Mouse (Mus musculus): ENCODE results near the gene Sdk1. TPM values are rescaled to one million over a fixed set of nuclear protein-coding genes. Genes with fewer than 3 reads are reported as not detected.

Gene Sdk1
- polyA plus RNA-seq, 1 experiment from 2014 or later = 1.7 TPM

GRCm38 (mm10) chr5:141311801-141312200 is 70.5 kb downstream of the Sdk1 start:
- Histone ChIP-seq H3K4me1 (ENCODE audit: control insufficient read depth, insufficient read depth, low read length) (no peaks in the 10 kb centered on the region), H3K9me3 (ENCODE audit: control insufficient read depth, low read length) (no peaks in the 10 kb centered on the region), H3K36me3 (ENCODE audit: control insufficient read depth, insufficient read depth, low read length) (no peaks in the 10 kb centered on the region), H3K4me3 (ENCODE audit: low read length) (no peak overlapping the region), H3K9ac (ENCODE audit: low read depth, low read length) (no peak overlapping the region), H3K27ac (ENCODE audit: low read length) (no peak overlapping the region), H3K27me3 (replicated peaks; ENCODE audit: control insufficient read depth, insufficient read depth, low read length) (no peaks in the 10 kb centered on the region), H3K4me2 (ENCODE audit: low read depth, low read length) (no peak overlapping the region)
- whole genome bisulfite sequencing = 53% methylated on average over 2 of the region's 2 CpGs
- ATAC-seq = no peak

- Histone ChIP-seq H3K9ac (ENCODE audit: low read depth, low read length) (no peak overlapping the region), H3K36me3 (ENCODE audit: control insufficient read depth, insufficient read depth, low read length) (no peaks in the 10 kb centered on the region), H3K27me3 (replicated peaks; ENCODE audit: control insufficient read depth, insufficient read depth, low read length) (no peaks in the 10 kb centered on the region), H3K4me2 (ENCODE audit: low read depth, low read length) (no peak overlapping the region), H3K4me1 (ENCODE audit: control insufficient read depth, insufficient read depth, low read length) (no peaks in the 10 kb centered on the region), H3K9me3 (ENCODE audit: control insufficient read depth, low read length) (no peaks in the 10 kb centered on the region), H3K27ac (ENCODE audit: low read length) (no peak overlapping the region), H3K4me3 (ENCODE audit: low read length) (no peak overlapping the region)
- 70% methylated on average over 4 of the region's 4 CpGs for WGBS
- ATAC-seq = no peak
Observed at GRCm38 (mm10) chr5:141312305-141312704, 71.0 kb downstream of the Sdk1 start.

GRCm38 (mm10) chr5:141317095-141317494 is 75.8 kb downstream of the Sdk1 start:
- Histone ChIP-seq H3K9ac (ENCODE audit: low read depth, low read length) (no peak overlapping the region), H3K4me3 (ENCODE audit: low read length) (no peak overlapping the region), H3K4me2 (ENCODE audit: low read depth, low read length) (no peak overlapping the region), H3K27ac (ENCODE audit: low read length) (no peak overlapping the region), H3K27me3 (replicated peaks; ENCODE audit: control insufficient read depth, insufficient read depth, low read length) (no peaks in the 10 kb centered on the region), H3K36me3 (ENCODE audit: control insufficient read depth, insufficient read depth, low read length) (no peaks in the 10 kb centered on the region), H3K9me3 (ENCODE audit: control insufficient read depth, low read length) (no peaks in the 10 kb centered on the region), H3K4me1 (ENCODE audit: control insufficient read depth, insufficient read depth, low read length) (no peaks in the 10 kb centered on the region)
- ATAC-seq = peak; percentile 31; the same call in 1 of the 2 replicates
- 72% methylated on average over 4 of the region's 4 CpGs for WGBS

- WGBS = 63% methylated on average over 4 of the region's 4 CpGs
- Histone ChIP-seq H3K36me3 (ENCODE audit: control insufficient read depth, insufficient read depth, low read length) (no peaks in the 10 kb centered on the region), H3K9me3 (ENCODE audit: control insufficient read depth, low read length) (no peaks in the 10 kb centered on the region), H3K9ac (ENCODE audit: low read depth, low read length) (no peak overlapping the region), H3K4me3 (ENCODE audit: low read length) (no peak overlapping the region), H3K4me1 (ENCODE audit: control insufficient read depth, insufficient read depth, low read length) (no peaks in the 10 kb centered on the region; the same call in 1 of the 2 replicates), H3K27me3 (replicated peaks; ENCODE audit: control insufficient read depth, insufficient read depth, low read length) (no peaks in the 10 kb centered on the region), H3K4me2 (ENCODE audit: low read depth, low read length) (no peak overlapping the region), H3K27ac (ENCODE audit: low read length) (no peak overlapping the region)
- ATAC-seq = no peak
Observed at GRCm38 (mm10) chr5:141324910-141325309, 83.6 kb downstream of the Sdk1 start.

- no peaks in the 10 kb centered on the region for H3K36me3 ChIP-seq (ENCODE audit: control insufficient read depth, insufficient read depth, low read length)
- no peak overlapping the region for H3K4me2 ChIP-seq (ENCODE audit: low read depth, low read length)
- peaks cover 4% of the 10 kb centered on the region for H3K4me1 ChIP-seq (ENCODE audit: control insufficient read depth, insufficient read depth, low read length)
- H3K9ac ChIP-seq (ENCODE audit: low read depth, low read length) = no peak overlapping the region
- no peak overlapping the region for H3K27ac ChIP-seq (ENCODE audit: low read length)
- no peaks in the 10 kb centered on the region for H3K9me3 ChIP-seq (ENCODE audit: control insufficient read depth, low read length)
- H3K4me3 ChIP-seq (ENCODE audit: low read length) = no peak overlapping the region
- 47% methylated on average over 4 of the region's 4 CpGs for WGBS
- no peaks in the 10 kb centered on the region for H3K27me3 ChIP-seq (replicated peaks; ENCODE audit: control insufficient read depth, insufficient read depth, low read length)
- no peak for ATAC-seq
Observed at GRCm38 (mm10) chr5:141344376-141344775, 103.1 kb downstream of the Sdk1 start.

GRCm38 (mm10) chr5:141345476-141345875 is 104.2 kb downstream of the Sdk1 start:
- 64% methylated on average over 5 of the region's 5 CpGs for WGBS
- Histone ChIP-seq H3K9ac (ENCODE audit: low read depth, low read length) (no peak overlapping the region), H3K9me3 (ENCODE audit: control insufficient read depth, low read length) (no peaks in the 10 kb centered on the region), H3K4me1 (ENCODE audit: control insufficient read depth, insufficient read depth, low read length) (peaks cover 4% of the 10 kb centered on the region), H3K4me3 (ENCODE audit: low read length) (no peak overlapping the region), H3K36me3 (ENCODE audit: control insufficient read depth, insufficient read depth, low read length) (no peaks in the 10 kb centered on the region), H3K27me3 (replicated peaks; ENCODE audit: control insufficient read depth, insufficient read depth, low read length) (no peaks in the 10 kb centered on the region), H3K4me2 (ENCODE audit: low read depth, low read length) (no peak overlapping the region), H3K27ac (ENCODE audit: low read length) (no peak overlapping the region)
- no peak for ATAC-seq

- Histone ChIP-seq H3K4me2 (ENCODE audit: low read depth, low read length) (no peak overlapping the region), H3K9ac (ENCODE audit: low read depth, low read length) (no peak overlapping the region), H3K27me3 (replicated peaks; ENCODE audit: control insufficient read depth, insufficient read depth, low read length) (no peaks in the 10 kb centered on the region), H3K36me3 (ENCODE audit: control insufficient read depth, insufficient read depth, low read length) (no peaks in the 10 kb centered on the region), H3K9me3 (ENCODE audit: control insufficient read depth, low read length) (no peaks in the 10 kb centered on the region), H3K4me1 (ENCODE audit: control insufficient read depth, insufficient read depth, low read length) (no peaks in the 10 kb centered on the region), H3K27ac (ENCODE audit: low read length) (no peak overlapping the region), H3K4me3 (ENCODE audit: low read length) (no peak overlapping the region)
- 48% methylated on average over 2 of the region's 2 CpGs for WGBS
- no peak for ATAC-seq
Observed at GRCm38 (mm10) chr5:141362676-141363075, 121.4 kb downstream of the Sdk1 start.

GRCm38 (mm10) chr5:141363956-141364355 is 122.7 kb downstream of the Sdk1 start:
- ATAC-seq = no peak
- no peak overlapping the region for H3K27ac ChIP-seq (ENCODE audit: low read length)
- no peaks in the 10 kb centered on the region for H3K9me3 ChIP-seq (ENCODE audit: control insufficient read depth, low read length)
- H3K4me2 ChIP-seq (ENCODE audit: low read depth, low read length) = no peak overlapping the region
- H3K36me3 ChIP-seq (ENCODE audit: control insufficient read depth, insufficient read depth, low read length) = no peaks in the 10 kb centered on the region
- H3K4me1 ChIP-seq (ENCODE audit: control insufficient read depth, insufficient read depth, low read length) = peaks cover 3% of the 10 kb centered on the region; the same call in 1 of the 2 replicates
- no peak overlapping the region for H3K9ac ChIP-seq (ENCODE audit: low read depth, low read length)
- no peaks in the 10 kb centered on the region for H3K27me3 ChIP-seq (replicated peaks; ENCODE audit: control insufficient read depth, insufficient read depth, low read length)
- H3K4me3 ChIP-seq (ENCODE audit: low read length) = no peak overlapping the region
- WGBS = 87% methylated on average over 3 of the region's 3 CpGs

- H3K27me3 ChIP-seq (replicated peaks; ENCODE audit: control insufficient read depth, insufficient read depth, low read length) = no peaks in the 10 kb centered on the region
- ATAC-seq = peak; percentile 56
- no peak overlapping the region for H3K9ac ChIP-seq (ENCODE audit: low read depth, low read length)
- 0 out of 2 replicates have a peak, but pooled peaks cover 3% of the 10 kb centered on the region for H3K9me3 ChIP-seq (ENCODE audit: control insufficient read depth, low read length)
- no peak overlapping the region for H3K27ac ChIP-seq (ENCODE audit: low read length)
- no peak overlapping the region for H3K4me3 ChIP-seq (ENCODE audit: low read length)
- no peak overlapping the region for H3K4me2 ChIP-seq (ENCODE audit: low read depth, low read length)
- no peaks in the 10 kb centered on the region for H3K36me3 ChIP-seq (ENCODE audit: control insufficient read depth, insufficient read depth, low read length)
- H3K4me1 ChIP-seq (ENCODE audit: control insufficient read depth, insufficient read depth, low read length) = peaks cover 6% of the 10 kb centered on the region; the same call in 1 of the 2 replicates
- 37% methylated on average over 4 of the region's 4 CpGs for WGBS
Observed at GRCm38 (mm10) chr5:141368567-141368966, 127.3 kb downstream of the Sdk1 start.

GRCm38 (mm10) chr5:141374797-141375196 is 133.5 kb downstream of the Sdk1 start:
- 77% methylated on average over 2 of the region's 2 CpGs for WGBS
- no peak overlapping the region for H3K4me2 ChIP-seq (ENCODE audit: low read depth, low read length)
- no peak overlapping the region for H3K4me3 ChIP-seq (ENCODE audit: low read length)
- H3K36me3 ChIP-seq (ENCODE audit: control insufficient read depth, insufficient read depth, low read length) = no peaks in the 10 kb centered on the region
- ATAC-seq = no peak
- peaks cover 26% of the 10 kb centered on the region for H3K4me1 ChIP-seq (ENCODE audit: control insufficient read depth, insufficient read depth, low read length)
- no peaks in the 10 kb centered on the region for H3K27me3 ChIP-seq (replicated peaks; ENCODE audit: control insufficient read depth, insufficient read depth, low read length)
- 0 out of 2 replicates have a peak, but pooled peaks cover 3% of the 10 kb centered on the region for H3K9me3 ChIP-seq (ENCODE audit: control insufficient read depth, low read length)
- no peak overlapping the region for H3K9ac ChIP-seq (ENCODE audit: low read depth, low read length)
- H3K27ac ChIP-seq (ENCODE audit: low read length) = no peak overlapping the region
